Mouse (Mus musculus): ENCODE data around the gene Gucy2d.

- TF ChIP-seq CTCF (IDR thresholded peaks at IDR 0.05; ENCODE audit: control insufficient read depth, insufficient read depth, insufficient replicate concordance, low read depth, low read length) = no peak
- no peak for TF ChIP-seq POLR2A (IDR thresholded peaks at IDR 0.05; ENCODE audit: control insufficient read depth, low read depth, low read length)
These were observed 57.9 kb downstream of the Gucy2d start for GRCm38 (mm10) chr7:98498101-98498500.
